Mouse (Mus musculus): ENCODE data around the gene Foxi1. TPM values are rescaled to one million over a fixed set of nuclear protein-coding genes. Genes with fewer than 3 reads are reported as not detected.

The Foxi1 gene
- total RNA-seq (2012; rRNA removed): not detected in 2 replicates

- Histone ChIP-seq H3K36me3 (ENCODE audit: control insufficient read depth, insufficient read depth, low read length, poor library complexity, severe bottlenecking) (no peaks in the 10 kb centered on the region), H3K4me3 (ENCODE audit: insufficient read depth in 1 of 2, low read depth in 1 of 2, low read length in 2 of 2, poor library complexity in 1 of 2, severe bottlenecking in 1 of 2) (no peak within 1 kb of the TSS), H3K4me1 (ENCODE audit: control insufficient read depth in 2 of 2, insufficient read depth in 2 of 2, low read length in 2 of 2, poor library complexity in 1 of 2) (peaks cover 0 to 5% of the 10 kb centered on the region in 2 experiments; a peak in 2 of 4 replicates), H3K9me3 (ENCODE audit: control insufficient read depth, insufficient read depth, low read depth, low read length) (no peaks in the 10 kb centered on the region), H3K9ac (ENCODE audit: insufficient read depth, low read depth, low read length, poor library complexity, severe bottlenecking) (no peak within 1 kb of the TSS), H3K27ac (ENCODE audit: insufficient read depth, low read depth, low read length, poor library complexity, severe bottlenecking) (no peak within 1 kb of the TSS)
- TF ChIP-seq ZNF384 (IDR thresholded peaks at IDR 0.05; ENCODE audit: low read depth, low read length) (no peak), HCFC1 (IDR thresholded peaks at IDR 0.05; ENCODE audit: borderline replicate concordance, insufficient read depth, low read length) (no peak), MAFK (IDR thresholded peaks at IDR 0.05; ENCODE audit: insufficient read depth, low read depth, low read length) (no peak), ZC3H11A (IDR thresholded peaks at IDR 0.05; ENCODE audit: borderline replicate concordance, low read depth, low read length) (no peak), CHD2 (IDR thresholded peaks at IDR 0.05; ENCODE audit: low read depth, low read length) (no peak)
- in situ Hi-C loops (cut with MboI; ENCODE audit: low sequenced_read_pairs in 2 of 2, unreplicated experiment in 2 of 2): no loop called here
- no peak for DNase-seq (ENCODE audit: low read depth, low spot score)
Observed at GRCm38 (mm10) chr11:34207989-34208388, at the start of gene Foxi1. TSS of gene Foxi1 (minus strand) at chr11:34208089.

- Histone ChIP-seq H3K9ac (ENCODE audit: insufficient read depth, low read depth, low read length, poor library complexity, severe bottlenecking) (no peak overlapping the region), H3K4me1 (ENCODE audit: control insufficient read depth in 2 of 2, insufficient read depth in 2 of 2, low read length in 2 of 2, poor library complexity in 1 of 2) (no peaks in the 10 kb centered on the region), H3K9me3 (ENCODE audit: control insufficient read depth, insufficient read depth, low read depth, low read length) (no peaks in the 10 kb centered on the region), H3K4me3 (ENCODE audit: insufficient read depth in 1 of 2, low read depth in 1 of 2, low read length in 2 of 2, poor library complexity in 1 of 2, severe bottlenecking in 1 of 2) (no peak overlapping the region), H3K36me3 (ENCODE audit: control insufficient read depth, insufficient read depth, low read length, poor library complexity, severe bottlenecking) (no peaks in the 10 kb centered on the region), H3K27ac (ENCODE audit: insufficient read depth, low read depth, low read length, poor library complexity, severe bottlenecking) (no peak overlapping the region)
- no peak for DNase-seq (ENCODE audit: low read depth, low spot score)
- TF ChIP-seq ZC3H11A (IDR thresholded peaks at IDR 0.05; ENCODE audit: borderline replicate concordance, low read depth, low read length) (no peak), ZNF384 (IDR thresholded peaks at IDR 0.05; ENCODE audit: low read depth, low read length) (no peak), CHD2 (IDR thresholded peaks at IDR 0.05; ENCODE audit: low read depth, low read length) (no peak), HCFC1 (IDR thresholded peaks at IDR 0.05; ENCODE audit: borderline replicate concordance, insufficient read depth, low read length) (no peak)
- in situ Hi-C loops (cut with MboI; ENCODE audit: low sequenced_read_pairs in 2 of 2, unreplicated experiment in 2 of 2): no loop called here
Observed at GRCm38 (mm10) chr11:34242979-34243378, 35.1 kb upstream of the Foxi1 start.

GRCm38 (mm10) chr11:34240252-34240651, 32.4 kb upstream of the Foxi1 start:
- no peaks in the 10 kb centered on the region for H3K36me3 ChIP-seq (ENCODE audit: control insufficient read depth, insufficient read depth, low read length, poor library complexity, severe bottlenecking)
- no peak for DNase-seq (ENCODE audit: low read depth, low spot score)
- in situ Hi-C loops (cut with MboI; ENCODE audit: low sequenced_read_pairs in 2 of 2, unreplicated experiment in 2 of 2): no loop called here
- H3K4me3 ChIP-seq (ENCODE audit: insufficient read depth in 1 of 2, low read depth in 1 of 2, low read length in 2 of 2, poor library complexity in 1 of 2, severe bottlenecking in 1 of 2): no peak overlapping the region
- TF ChIP-seq HCFC1 (IDR thresholded peaks at IDR 0.05; ENCODE audit: borderline replicate concordance, insufficient read depth, low read length): no peak
- no peak for TF ChIP-seq ZNF384 (IDR thresholded peaks at IDR 0.05; ENCODE audit: low read depth, low read length)
- TF ChIP-seq MAFK (IDR thresholded peaks at IDR 0.05; ENCODE audit: insufficient read depth, low read depth, low read length): no peak
- TF ChIP-seq CHD2 (IDR thresholded peaks at IDR 0.05; ENCODE audit: low read depth, low read length): no peak
- no peak for TF ChIP-seq ZC3H11A (IDR thresholded peaks at IDR 0.05; ENCODE audit: borderline replicate concordance, low read depth, low read length)
- no peak overlapping the region for H3K9ac ChIP-seq (ENCODE audit: insufficient read depth, low read depth, low read length, poor library complexity, severe bottlenecking)
- H3K9me3 ChIP-seq (ENCODE audit: control insufficient read depth, insufficient read depth, low read depth, low read length): no peaks in the 10 kb centered on the region
- H3K27ac ChIP-seq (ENCODE audit: insufficient read depth, low read depth, low read length, poor library complexity, severe bottlenecking): no peak overlapping the region
- no peaks in the 10 kb centered on the region for H3K4me1 ChIP-seq (ENCODE audit: control insufficient read depth in 2 of 2, insufficient read depth in 2 of 2, low read length in 2 of 2, poor library complexity in 1 of 2)

GRCm38 (mm10) chr11:34239691-34240090, 31.8 kb upstream of the Foxi1 start:
- no peak overlapping the region for H3K4me3 ChIP-seq (ENCODE audit: insufficient read depth in 1 of 2, low read depth in 1 of 2, low read length in 2 of 2, poor library complexity in 1 of 2, severe bottlenecking in 1 of 2)
- H3K4me1 ChIP-seq (ENCODE audit: control insufficient read depth in 2 of 2, insufficient read depth in 2 of 2, low read length in 2 of 2, poor library complexity in 1 of 2): no peaks in the 10 kb centered on the region
- no peak overlapping the region for H3K9ac ChIP-seq (ENCODE audit: insufficient read depth, low read depth, low read length, poor library complexity, severe bottlenecking)
- in situ Hi-C loops (cut with MboI; ENCODE audit: low sequenced_read_pairs in 2 of 2, unreplicated experiment in 2 of 2): no loop called here
- no peak overlapping the region for H3K27ac ChIP-seq (ENCODE audit: insufficient read depth, low read depth, low read length, poor library complexity, severe bottlenecking)
- H3K9me3 ChIP-seq (ENCODE audit: control insufficient read depth, insufficient read depth, low read depth, low read length): no peaks in the 10 kb centered on the region
- H3K36me3 ChIP-seq (ENCODE audit: control insufficient read depth, insufficient read depth, low read length, poor library complexity, severe bottlenecking): no peaks in the 10 kb centered on the region
- TF ChIP-seq ZNF384 (IDR thresholded peaks at IDR 0.05; ENCODE audit: low read depth, low read length) (no peak), CHD2 (IDR thresholded peaks at IDR 0.05; ENCODE audit: low read depth, low read length) (no peak), MAFK (IDR thresholded peaks at IDR 0.05; ENCODE audit: insufficient read depth, low read depth, low read length) (no peak), HCFC1 (IDR thresholded peaks at IDR 0.05; ENCODE audit: borderline replicate concordance, insufficient read depth, low read length) (no peak), ZC3H11A (IDR thresholded peaks at IDR 0.05; ENCODE audit: borderline replicate concordance, low read depth, low read length) (no peak)
- DNase-seq (ENCODE audit: low read depth, low spot score): no peak

DNA sequence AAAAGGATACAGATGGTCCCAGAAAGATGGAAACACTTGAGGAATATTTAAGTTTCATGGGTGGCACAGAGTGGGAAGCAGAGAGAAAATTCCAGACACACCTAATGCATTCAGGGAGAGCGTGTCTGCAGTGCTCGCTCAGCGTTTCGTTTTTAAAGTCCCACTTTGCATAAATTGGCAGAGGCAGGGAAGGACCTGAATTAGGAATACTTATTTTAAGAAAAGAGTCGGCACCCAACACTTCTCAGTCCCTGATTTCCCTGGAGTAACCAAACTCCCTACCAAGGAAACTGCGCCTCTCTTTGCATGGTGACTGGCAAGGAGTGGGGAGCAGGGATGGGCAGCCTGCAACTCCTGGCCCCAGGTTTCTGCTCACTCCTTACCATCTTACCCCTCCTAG, 29.0 kb upstream of the Foxi1 start:
- Histone ChIP-seq H3K36me3 (ENCODE audit: control insufficient read depth, insufficient read depth, low read length, poor library complexity, severe bottlenecking) (no peaks in the 10 kb centered on the region), H3K4me1 (ENCODE audit: control insufficient read depth in 2 of 2, insufficient read depth in 2 of 2, low read length in 2 of 2, poor library complexity in 1 of 2) (no peaks in the 10 kb centered on the region), H3K9ac (ENCODE audit: insufficient read depth, low read depth, low read length, poor library complexity, severe bottlenecking) (no peak overlapping the region), H3K9me3 (ENCODE audit: control insufficient read depth, insufficient read depth, low read depth, low read length) (no peaks in the 10 kb centered on the region), H3K4me3 (ENCODE audit: insufficient read depth in 1 of 2, low read depth in 1 of 2, low read length in 2 of 2, poor library complexity in 1 of 2, severe bottlenecking in 1 of 2) (no peak overlapping the region), H3K27ac (ENCODE audit: insufficient read depth, low read depth, low read length, poor library complexity, severe bottlenecking) (no peak overlapping the region)
- no peak for TF ChIP-seq ZC3H11A (IDR thresholded peaks at IDR 0.05; ENCODE audit: borderline replicate concordance, low read depth, low read length)
- TF ChIP-seq HCFC1 (IDR thresholded peaks at IDR 0.05; ENCODE audit: borderline replicate concordance, insufficient read depth, low read length): no peak
- TF ChIP-seq ZNF384 (IDR thresholded peaks at IDR 0.05; ENCODE audit: low read depth, low read length): no peak
- no peak for TF ChIP-seq MAFK (IDR thresholded peaks at IDR 0.05; ENCODE audit: insufficient read depth, low read depth, low read length)
- TF ChIP-seq CHD2 (IDR thresholded peaks at IDR 0.05; ENCODE audit: low read depth, low read length): no peak
- no peak for DNase-seq (ENCODE audit: low read depth, low spot score)
- in situ Hi-C loops (cut with MboI; ENCODE audit: low sequenced_read_pairs in 2 of 2, unreplicated experiment in 2 of 2): no loop called here

All from ES-E14 (cell line).